Mouse (Mus musculus): Measurements from ENCODE around the gene 2210418O10Rik. TPM values are rescaled to one million over a fixed set of nuclear protein-coding genes. Genes with fewer than 3 reads are reported as not detected.

Gene 2210418O10Rik
- polyA plus RNA-seq (2015; fragmentation: Nextera tagmentation; extraction: Ambion mirVana) = 4.7 and 13.3 TPM in 2 replicates

GRCm38 (mm10) chr2:176226269-176226668 lies at the start of gene 2210418O10Rik:
TSS of gene 2210418O10Rik (plus strand) at chr2:176226569.

Other genes starting within 250 kb of the 2210418O10Rik start
- 0.29 and 0.32 TPM in 2 replicates for gene Gm2004, start 76.7 kb upstream of the 2210418O10Rik start, polyA plus RNA-seq (2015; fragmentation: Nextera tagmentation; extraction: Ambion mirVana)
- not detected in 2 replicates for gene Gm11009, start 92.9 kb downstream of the 2210418O10Rik start, polyA plus RNA-seq (2015; fragmentation: Nextera tagmentation; extraction: Ambion mirVana)
- 12.7 and 14.5 TPM in 2 replicates for gene Gm14435, start 197.0 kb downstream of the 2210418O10Rik start, polyA plus RNA-seq (2015; fragmentation: Nextera tagmentation; extraction: Ambion mirVana)

All from neural tube, postnatal 0 days (tissue).